Mouse (Mus musculus) CH12.LX (cell line): Measurements from ENCODE around the gene Xylt1.

Experiments
- POLR2A ChIP-seq: IDR thresholded peaks from 2 replicates; pipeline ENCODE4 v1.6.1; 2011; ENCODE audit warnings: low read depth, mild to moderate bottlenecking, improper control_type of control experiment, low read length
- ZKSCAN1 ChIP-seq: IDR thresholded peaks from 2 replicates; pipeline ENCODE4 v1.6.1; 2012; ENCODE audit warnings: low read depth, inconsistent platforms, low read length, improper control_type of control experiment, borderline replicate concordance

GRCm38 (mm10) chr7:117484589-117484988 is 103.8 kb downstream of the Xylt1 start:
- TF ChIP-seq ZKSCAN1, result no peak
- TF ChIP-seq POLR2A, result no peak
